Mouse (Mus musculus): ENCODE results near the gene Tmem233.

The Tmem233 gene

GRCm38 (mm10) chr5:116006324-116007099 is 76.5 kb downstream of the Tmem233 start:
- DNase-seq (ENCODE audit: low read depth in 1 of 2, low spot score in 2 of 2) = no peak

GRCm38 (mm10) chr5:116004271-116004670 is 78.8 kb downstream of the Tmem233 start:
- no peak for DNase-seq (ENCODE audit: low read depth in 1 of 2, low spot score in 2 of 2)

- DNase-seq (ENCODE audit: low read depth in 1 of 2, low spot score in 2 of 2) = no peak
These were observed 79.2 kb downstream of the Tmem233 start for GRCm38 (mm10) chr5:116003825-116004224.

GRCm38 (mm10) chr5:116003154-116003553 is 79.9 kb downstream of the Tmem233 start:
- no peak for DNase-seq (ENCODE audit: low read depth in 1 of 2, low spot score in 2 of 2)

GRCm38 (mm10) chr5:115997376-115997775 is 85.7 kb downstream of the Tmem233 start:
- no peak for DNase-seq (ENCODE audit: low read depth in 1 of 2, low spot score in 2 of 2)

- DNase-seq (ENCODE audit: low read depth in 1 of 2, low spot score in 2 of 2) = no peak
These were observed 88.9 kb downstream of the Tmem233 start for GRCm38 (mm10) chr5:115994101-115994500.

- no peak for DNase-seq (ENCODE audit: low read depth in 1 of 2, low spot score in 2 of 2)
These were observed 91.3 kb downstream of the Tmem233 start for GRCm38 (mm10) chr5:115991717-115992116.

Measured in monocyte, adult 2 months (primary cell).